Mouse (Mus musculus): Measurements from ENCODE around the gene Rnls. TPM values are rescaled to one million over a fixed set of nuclear protein-coding genes. Genes with fewer than 3 reads are reported as not detected.

Gene Rnls
- total and polyA plus RNA-seq, 3 experiments = 1.7 to 3.7 (median 2.8) TPM

DNA sequence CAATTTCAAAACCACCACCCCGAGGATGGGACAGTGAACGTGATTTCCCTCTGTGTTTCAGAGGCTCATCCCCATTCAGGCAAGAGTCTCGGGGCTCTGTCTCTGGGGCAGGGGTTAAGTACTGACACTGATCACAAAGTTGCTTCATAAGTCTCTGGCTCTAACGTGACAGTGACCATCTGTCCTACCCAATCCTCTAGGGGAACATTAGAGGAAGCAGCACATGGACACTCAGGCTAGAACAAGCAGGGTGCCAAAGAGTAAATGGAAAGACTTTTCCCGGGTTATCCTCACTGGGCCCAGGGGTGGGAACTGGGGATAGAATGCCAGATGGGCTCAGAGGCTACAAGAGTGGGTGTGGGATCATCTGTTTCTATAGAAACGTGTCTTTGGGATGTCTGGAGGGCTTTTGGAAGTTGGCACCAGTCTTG is 282.1 kb downstream of the Rnls start:
- in situ Hi-C loops (cut with MboI; ENCODE audit: low pct_ligation_motif_present, low pct_unique_long_range_greater_than_20kb, low sequenced_read_pairs) (loop anchor here (25.0 kb wide), 1 partner anchor 348 kb away; the partner anchor contains the start of gene Pten), dilution Hi-C loops (cut with MboI; ENCODE audit: extremely low pct_ligation_motif_present, extremely low pct_unique_long_range_greater_than_20kb, low sequenced_read_pairs) (no loop called here)
- H3K4me2 ChIP-seq (ENCODE audit: insufficient read depth, low read depth, poor library complexity, severe bottlenecking) = no peak overlapping the region
- no peaks in the 10 kb centered on the region for H3K9me3 ChIP-seq (replicated peaks; ENCODE audit: low read length)
- H3K27ac ChIP-seq (ENCODE audit: insufficient read depth, low read depth) = no peak overlapping the region
- no peak overlapping the region for H3K9ac ChIP-seq (ENCODE audit: insufficient read depth, low read depth)
- DNase-seq (ENCODE audit: extremely low read depth) = no peak
- no peak for TF ChIP-seq CTCF (conservative IDR thresholded peaks at IDR 0.05 in 1 of 2, IDR thresholded peaks at IDR 0.05 in 1 of 2; ENCODE audit: low read depth in 2 of 2, low read length in 2 of 2)
- TF ChIP-seq BHLHE40 (IDR thresholded peaks at IDR 0.05; ENCODE audit: low read depth, low read length) = peak; percentile 56
- H3K27me3 ChIP-seq (replicated peaks) = peaks cover 2% of the 10 kb centered on the region
- no peak overlapping the region for H3K4me3 ChIP-seq (replicated peaks in 1 of 3; ENCODE audit: low read depth in 2 of 3, low read length in 2 of 3, poor library complexity in 1 of 3)
- peaks cover 8 to 23% of the 10 kb centered on the region in 2 experiments; a peak in 3 of 4 replicates for H3K4me1 ChIP-seq (ENCODE audit: control insufficient read depth in 1 of 2, insufficient read depth in 2 of 2)
- H3K36me3 ChIP-seq (replicated peaks in 1 of 2; ENCODE audit: control insufficient read depth in 1 of 2, insufficient read depth in 1 of 2, low read length in 1 of 2) = no peaks in the 10 kb centered on the region
- H3K79me2 ChIP-seq (replicated peaks; ENCODE audit: control insufficient read depth, extremely low read depth, insufficient read depth, poor library complexity, severe bottlenecking) = no peaks in the 10 kb centered on the region

DNA sequence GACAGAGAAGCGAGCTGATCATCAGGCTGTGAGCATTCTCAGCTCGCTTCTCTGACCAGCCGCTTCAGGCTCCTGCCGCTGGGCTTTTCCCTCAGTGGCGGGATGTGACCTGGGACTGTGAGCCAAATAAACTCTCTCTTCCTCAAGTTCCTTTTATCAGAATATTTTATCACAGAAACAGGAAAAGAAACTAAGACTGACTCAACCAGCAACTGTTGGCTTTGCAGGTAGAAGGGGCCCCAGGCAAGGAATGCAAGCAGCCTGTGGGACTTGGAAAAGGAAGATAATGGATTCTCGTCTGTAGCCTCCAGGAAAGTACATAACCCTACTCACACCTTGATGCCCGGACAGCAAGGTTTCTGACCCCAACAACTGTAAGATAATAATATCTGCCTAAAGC is 283.0 kb downstream of the Rnls start:
- H3K9me3 ChIP-seq (replicated peaks; ENCODE audit: low read length) = no peaks in the 10 kb centered on the region
- no peaks in the 10 kb centered on the region for H3K79me2 ChIP-seq (replicated peaks; ENCODE audit: control insufficient read depth, extremely low read depth, insufficient read depth, poor library complexity, severe bottlenecking)
- no peak for TF ChIP-seq UBTF (IDR thresholded peaks at IDR 0.05; ENCODE audit: low read depth, low read length)
- TF ChIP-seq CHD2 (IDR thresholded peaks at IDR 0.05; ENCODE audit: low read length) = no peak
- TF ChIP-seq USF1 (IDR thresholded peaks at IDR 0.05; ENCODE audit: low read depth, low read length) = no peak
- TF ChIP-seq IRF4 (IDR thresholded peaks at IDR 0.05; ENCODE audit: low read depth, low read length) = peak; percentile 75
- TF ChIP-seq MAFK (IDR thresholded peaks at IDR 0.05; ENCODE audit: insufficient replicate concordance, low read length) = no peak
- peak; percentile 57; the same call in 1 of the 2 replicates for TF ChIP-seq EP300 (IDR thresholded peaks at IDR 0.05; ENCODE audit: low read length)
- TF ChIP-seq JUND (conservative IDR thresholded peaks at IDR 0.05; ENCODE audit: low read depth, low read length) = no peak
- 0 out of 2 replicates have a peak, but pooled peaks have one; percentile 17 for TF ChIP-seq BHLHE40 (IDR thresholded peaks at IDR 0.05; ENCODE audit: low read depth, low read length)
- TF ChIP-seq PAX5 (IDR thresholded peaks at IDR 0.05; ENCODE audit: low read length) = no peak
- TF ChIP-seq E2F4 (IDR thresholded peaks at IDR 0.05; ENCODE audit: insufficient replicate concordance, low read depth, low read length) = no peak
- no peak for TF ChIP-seq ZMIZ1 (IDR thresholded peaks at IDR 0.05; ENCODE audit: low read depth, low read length)
- in situ Hi-C loops (cut with MboI; ENCODE audit: low pct_ligation_motif_present, low pct_unique_long_range_greater_than_20kb, low sequenced_read_pairs) (loop anchor here (25.0 kb wide), 1 partner anchor 347 kb away; the partner anchor contains the start of gene Pten), dilution Hi-C loops (cut with MboI; ENCODE audit: extremely low pct_ligation_motif_present, extremely low pct_unique_long_range_greater_than_20kb, low sequenced_read_pairs) (no loop called here)
- peaks cover 8 to 21% of the 10 kb centered on the region in 2 experiments; a peak in 3 of 4 replicates for H3K4me1 ChIP-seq (ENCODE audit: control insufficient read depth in 1 of 2, insufficient read depth in 2 of 2)
- no peak overlapping the region for H3K9ac ChIP-seq (ENCODE audit: insufficient read depth, low read depth)
- no peak for DNase-seq (ENCODE audit: extremely low read depth)
- no peak overlapping the region for H3K27ac ChIP-seq (ENCODE audit: insufficient read depth, low read depth)
- no peak overlapping the region for H3K4me3 ChIP-seq (replicated peaks in 1 of 3; ENCODE audit: low read depth in 2 of 3, low read length in 2 of 3, poor library complexity in 1 of 3)
- H3K27me3 ChIP-seq (replicated peaks) = peaks cover 2% of the 10 kb centered on the region
- no peaks in the 10 kb centered on the region for H3K36me3 ChIP-seq (replicated peaks in 1 of 2; ENCODE audit: control insufficient read depth in 1 of 2, insufficient read depth in 1 of 2, low read length in 1 of 2)
- H3K4me2 ChIP-seq (ENCODE audit: insufficient read depth, low read depth, poor library complexity, severe bottlenecking) = no peak overlapping the region

DNA sequence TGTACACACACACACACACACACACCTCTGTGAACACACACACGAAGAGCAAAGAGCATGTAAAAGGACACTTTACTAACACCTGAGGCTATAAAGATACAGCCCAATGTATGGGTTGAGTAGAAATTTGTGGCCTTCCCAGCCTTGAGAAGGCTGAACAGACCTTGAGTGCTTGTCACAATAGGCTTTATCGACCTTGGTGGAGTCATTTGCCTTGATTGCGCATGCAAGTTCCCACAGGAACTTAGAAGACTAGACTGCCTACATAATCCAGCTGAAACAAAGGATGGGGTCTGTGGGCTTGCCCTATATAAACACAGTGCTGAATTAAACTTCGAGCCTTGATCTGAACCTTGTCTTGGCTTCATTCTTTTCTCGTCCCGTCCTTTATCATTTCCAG is 288.2 kb downstream of the Rnls start:
- no peaks in the 10 kb centered on the region for H3K79me2 ChIP-seq (replicated peaks; ENCODE audit: control insufficient read depth, extremely low read depth, insufficient read depth, poor library complexity, severe bottlenecking)
- no peaks in the 10 kb centered on the region for H3K9me3 ChIP-seq (replicated peaks; ENCODE audit: low read length)
- DNase-seq (ENCODE audit: extremely low read depth) = no peak
- TF ChIP-seq E2F4 (IDR thresholded peaks at IDR 0.05; ENCODE audit: insufficient replicate concordance, low read depth, low read length) = no peak
- no peak for TF ChIP-seq HCFC1 (IDR thresholded peaks at IDR 0.05; ENCODE audit: low read depth, low read length)
- TF ChIP-seq CHD1 (IDR thresholded peaks at IDR 0.05; ENCODE audit: low read depth, low read length) = no peak
- TF ChIP-seq EP300 (IDR thresholded peaks at IDR 0.05; ENCODE audit: low read length) = no peak
- TF ChIP-seq ZMIZ1 (IDR thresholded peaks at IDR 0.05; ENCODE audit: low read depth, low read length) = no peak
- TF ChIP-seq ZNF384 (IDR thresholded peaks at IDR 0.05; ENCODE audit: low read depth, low read length) = no peak
- TF ChIP-seq RCOR1 (conservative IDR thresholded peaks at IDR 0.05; ENCODE audit: low read depth, low read length) = no peak
- peaks cover 10 to 24% of the 10 kb centered on the region in 2 experiments for H3K4me1 ChIP-seq (ENCODE audit: control insufficient read depth in 1 of 2, insufficient read depth in 2 of 2)
- dilution Hi-C loops (cut with MboI; ENCODE audit: extremely low pct_ligation_motif_present, extremely low pct_unique_long_range_greater_than_20kb, low sequenced_read_pairs) (no loop called here), in situ Hi-C loops (cut with MboI; ENCODE audit: low pct_ligation_motif_present, low pct_unique_long_range_greater_than_20kb, low sequenced_read_pairs) (loop anchor here (25.0 kb wide), 1 partner anchor 342 kb away; the partner anchor contains the start of gene Pten)
- no peak overlapping the region for H3K4me2 ChIP-seq (ENCODE audit: insufficient read depth, low read depth, poor library complexity, severe bottlenecking)
- H3K4me3 ChIP-seq (replicated peaks in 1 of 3; ENCODE audit: low read depth in 2 of 3, low read length in 2 of 3, poor library complexity in 1 of 3) = no peak overlapping the region
- H3K9ac ChIP-seq (ENCODE audit: insufficient read depth, low read depth) = no peak overlapping the region
- H3K27me3 ChIP-seq (replicated peaks) = peaks cover 6% of the 10 kb centered on the region
- H3K27ac ChIP-seq (ENCODE audit: insufficient read depth, low read depth) = no peak overlapping the region
- no peaks in the 10 kb centered on the region for H3K36me3 ChIP-seq (replicated peaks in 1 of 2; ENCODE audit: control insufficient read depth in 1 of 2, insufficient read depth in 1 of 2, low read length in 1 of 2)

All from CH12.LX (cell line).